22 mouse cellular contexts compared by ENCODE assay signal in genomic region chr17:27996320-27996719, GRCm38 (mm10).
DNase-seq lines count a peak whose midpoint lies in the region; ATAC-seq and TF ChIP-seq lines count a peak whose summit lies in the region.
"Had no signal": no experiment of that assay in that cellular context is flagged by ENCODE, and none has a peak within 500 bp of the region (broad histone marks: within the 10 kb centered on the region; RNA-seq: fewer than 3 reads in every experiment).

No protein-coding gene starts in this region.

- 0 out of 2 replicates have a peak, but pooled peaks cover 2% of the 10 kb centered on the region for H3K4me1 ChIP-seq in liver, embryonic 11.5 days (replicated peaks; ENCODE audit: control insufficient read depth, insufficient read depth, low read length)

- no peaks in the 10 kb centered on the region for H3K27me3 ChIP-seq in myocyte (ENCODE audit: control insufficient read depth, insufficient read depth, insufficient read length)
- H3K27me3 ChIP-seq in liver, embryonic 11.5 days (replicated peaks; ENCODE audit: control insufficient read depth, insufficient read depth, low read length), result no peaks in the 10 kb centered on the region
- H3K27me3 ChIP-seq: forebrain, embryonic 13.5 days; hindbrain, embryonic 15.5 days had no signal

- H3K9me3 ChIP-seq in liver, embryonic 11.5 days (ENCODE audit: control insufficient read depth, low read length), result no peaks in the 10 kb centered on the region
- H3K9me3 ChIP-seq: forebrain, embryonic 10.5 days; forebrain, embryonic 13.5 days; heart, embryonic 10.5 days; hindbrain, embryonic 10.5 days; hindbrain, embryonic 15.5 days had no signal

- no peak overlapping the region for H3K4me3 ChIP-seq in left cerebral cortex, adult 2 months
- H3K4me3 ChIP-seq in myocyte, result no peak overlapping the region
- no peak overlapping the region for H3K4me3 ChIP-seq in liver, embryonic 11.5 days (ENCODE audit: low read depth, low read length)
- H3K4me3 ChIP-seq: forebrain, embryonic 10.5 days; forebrain, embryonic 13.5 days; heart, embryonic 10.5 days; hindbrain, embryonic 10.5 days; hindbrain, embryonic 15.5 days had no signal

- peak; percentile 91 for DNase-seq in heart, adult 11 months
- DNase-seq in heart, postnatal 25 days (ENCODE audit: low spot score), result no peak
- no peak for DNase-seq in left cerebral cortex, adult 2 months (ENCODE audit: extremely low spot score in 1 of 2, low spot score in 2 of 2)
- no peak for DNase-seq in left cerebral cortex, postnatal 10 days (ENCODE audit: extremely low spot score in 1 of 2, low spot score in 2 of 2)
- peak; percentile 53 for DNase-seq in thymus, postnatal 4 days
- DNase-seq in thymus, postnatal 25 days, result no peak
- DNase-seq in liver, embryonic 11.5 days (ENCODE audit: low spot score), result no peak
- DNase-seq: adrenal gland, adult 8-10 months; adrenal gland, postnatal 25 days; cerebellum, adult 18-20 months; cerebellum, adult 9-10 months; cerebellum, postnatal 14 days; gastrocnemius, postnatal 14 days; heart, adult 18-20 months; heart, postnatal 36 days had no signal

- no peak overlapping the region for H3K9ac ChIP-seq in liver, embryonic 11.5 days (ENCODE audit: low read depth, low read length)
- H3K9ac ChIP-seq: forebrain, embryonic 13.5 days; hindbrain, embryonic 15.5 days had no signal

- no peak for TF ChIP-seq CTCF in left cerebral cortex, adult 2 months (IDR thresholded peaks at IDR 0.05)

- TF ChIP-seq POLR2A in myocyte (IDR thresholded peaks at IDR 0.05; ENCODE audit: insufficient read length, low read depth), result no peak

- H3K27ac ChIP-seq in left cerebral cortex, adult 2 months, result peak overlapping the region; percentile 28; the same call in 1 of the 2 replicates
- no peak overlapping the region for H3K27ac ChIP-seq in liver, embryonic 11.5 days (ENCODE audit: low read depth, low read length)
- H3K27ac ChIP-seq: forebrain, embryonic 10.5 days; forebrain, embryonic 13.5 days; heart, embryonic 10.5 days; hindbrain, embryonic 10.5 days; hindbrain, embryonic 15.5 days had no signal

- no peak for ATAC-seq in liver, embryonic 11.5 days (replicated peaks; ENCODE audit: low FRiP score)
- ATAC-seq: forebrain, embryonic 13.5 days; forebrain, embryonic 16.5 days had no signal

- H3K36me3 ChIP-seq in myocyte (ENCODE audit: control insufficient read depth, insufficient read depth), result no peaks in the 10 kb centered on the region
- no peaks in the 10 kb centered on the region; the same call in 1 of the 2 replicates for H3K36me3 ChIP-seq in liver, embryonic 11.5 days (ENCODE audit: control insufficient read depth, insufficient read depth, low read length)

- intact Hi-C loops in heart, postnatal 25 days (cut with DNase I), result no loop called here
- intact Hi-C loops in left cerebral cortex, adult 2 months (cut with DNase I), result loop anchor here (5.0 kb wide), 1 partner anchor 89 kb away; the partner anchor contains the start of genes Anks1 and Taf11
- intact Hi-C loops in left cerebral cortex, postnatal 10 days (cut with DNase I), result loop anchor here (5.0 kb wide), 1 partner anchor 46 kb away; no protein-coding TSS in a partner anchor

- H3K4me2 ChIP-seq in myocyte (ENCODE audit: low read depth), result peak overlapping the region; percentile 12
- no peak overlapping the region for H3K4me2 ChIP-seq in liver, embryonic 11.5 days
- H3K4me2 ChIP-seq: forebrain, embryonic 13.5 days; hindbrain, embryonic 15.5 days had no signal

- H3ac ChIP-seq in myocyte (ENCODE audit: control insufficient read depth, insufficient read length), result no peak overlapping the region

- H3K79me2 ChIP-seq in myocyte (ENCODE audit: control insufficient read depth, insufficient read depth), result no peaks in the 10 kb centered on the region

- WGBS in liver, embryonic 11.5 days, result 79% methylated on average over 4 of the region's 4 CpGs

TF ChIP-seq in myocyte, 11 proteins besides CTCF, POLR2A, EP300 and RAD21:
- TF ChIP-seq TCF3 (IDR thresholded peaks at IDR 0.05; ENCODE audit: insufficient read length, low read depth), result no peak
- no peak for TF ChIP-seq REST (IDR thresholded peaks at IDR 0.05; ENCODE audit: insufficient read depth, insufficient read length)
- no peak for TF ChIP-seq E2F4 (IDR thresholded peaks at IDR 0.05; ENCODE audit: insufficient read depth)
- no peak for TF ChIP-seq MYOG (IDR thresholded peaks at IDR 0.05; ENCODE audit: control insufficient read depth in 1 of 3, insufficient read depth in 1 of 3, insufficient read length in 2 of 3, low read depth in 2 of 3)
- no peak for TF ChIP-seq SRF (IDR thresholded peaks at IDR 0.05; ENCODE audit: control insufficient read depth, insufficient read length, low read depth)
TF ChIP-seq in myocyte: peak in this region for 0.

Comparison
In these comparisons a context has a peak if more than half of its experiments do, and no peak if none do; other contexts are left out.
1. DNase-seq: peak in heart, adult 11 months (single experiment) and thymus, postnatal 4 days (single experiment); none in heart, postnatal 25 days (single experiment), left cerebral cortex, adult 2 months (0 of 2), left cerebral cortex, postnatal 10 days (0 of 2), thymus, postnatal 25 days (single experiment) and liver, embryonic 11.5 days (single experiment).